16 mouse cellular contexts compared by ENCODE assay signal in the genomic region with DNA sequence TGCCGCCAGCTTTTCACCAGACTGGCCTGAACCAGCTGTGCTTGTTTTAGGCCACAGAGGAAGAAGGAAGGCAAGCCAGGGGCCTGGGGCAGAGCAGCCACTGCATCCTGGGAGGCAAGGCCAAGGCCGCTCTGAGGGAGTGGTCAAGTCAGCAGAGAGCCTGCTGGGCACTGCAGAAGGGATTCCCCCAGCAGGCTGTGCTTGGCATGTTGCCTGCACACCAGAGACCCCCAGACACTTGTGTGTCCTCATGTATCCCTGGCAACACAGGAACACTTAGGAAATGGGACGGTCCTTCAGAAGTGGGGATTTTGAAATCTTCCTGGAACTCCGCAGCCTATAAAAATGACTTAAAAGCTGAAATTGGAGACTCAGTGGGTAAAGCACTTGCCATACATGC. TPM values are rescaled to one million over a fixed set of nuclear protein-coding genes. Genes with fewer than 3 reads are reported as not detected.
DNase-seq lines count a peak whose midpoint lies in the region; ATAC-seq lines count a peak whose summit lies in the region.
"Had no signal": no experiment of that assay in that cellular context is flagged by ENCODE, and none has a peak within 500 bp of the region (broad histone marks: within the 10 kb centered on the region; RNA-seq: fewer than 3 reads in every experiment).

No protein-coding gene starts in this region.

- H3K9ac ChIP-seq in heart, embryonic 13.5 days = peak overlapping the region; percentile 25
- H3K9ac ChIP-seq in midbrain, embryonic 13.5 days (replicated peaks) = no peak overlapping the region
- H3K9ac ChIP-seq in kidney, embryonic 16.5 days (replicated peaks; ENCODE audit: low read length) = no peak overlapping the region
- H3K9ac ChIP-seq in lung, embryonic 16.5 days (ENCODE audit: low read length) = no peak overlapping the region
- H3K9ac ChIP-seq: embryonic facial prominence, embryonic 12.5 days; limb, embryonic 13.5 days; neural tube, embryonic 13.5 days had no signal

- peak overlapping the region; percentile 41 for H3K27ac ChIP-seq in heart, embryonic 13.5 days (replicated peaks)
- peak overlapping the region; percentile 52 for H3K27ac ChIP-seq in midbrain, embryonic 10.5 days (replicated peaks)
- no peak overlapping the region; the same call in 1 of the 2 replicates for H3K27ac ChIP-seq in midbrain, embryonic 13.5 days
- H3K27ac ChIP-seq in kidney, embryonic 16.5 days (ENCODE audit: low read length) = peak overlapping the region; percentile 43; the same call in 1 of the 2 replicates
- peak overlapping the region; percentile 51 for H3K27ac ChIP-seq in lung, embryonic 16.5 days (ENCODE audit: low read length)
- H3K27ac ChIP-seq: embryonic facial prominence, embryonic 12.5 days; limb, embryonic 13.5 days; neural tube, embryonic 13.5 days had no signal

- peaks cover 88% of the 10 kb centered on the region for H3K36me3 ChIP-seq in heart, embryonic 13.5 days
- peaks cover 31% of the 10 kb centered on the region for H3K36me3 ChIP-seq in midbrain, embryonic 10.5 days
- H3K36me3 ChIP-seq in midbrain, embryonic 13.5 days = peaks cover 55% of the 10 kb centered on the region
- peaks cover 30% of the 10 kb centered on the region for H3K36me3 ChIP-seq in kidney, embryonic 16.5 days (ENCODE audit: insufficient read depth, low read length)
- H3K36me3 ChIP-seq in lung, embryonic 16.5 days (ENCODE audit: control insufficient read depth, insufficient read depth, low read length) = peaks cover 24% of the 10 kb centered on the region

- DNase-seq in heart, adult 11 months = no peak
- no peak for DNase-seq in midbrain, embryonic 10.5 days (ENCODE audit: low spot score)
- no peak for DNase-seq in embryo, embryonic 9.5 days (ENCODE audit: extremely low spot score)
- DNase-seq: cerebellum, adult 8-10 months had no signal

- no peak overlapping the region for H3K4me2 ChIP-seq in heart, embryonic 13.5 days
- H3K4me2 ChIP-seq in midbrain, embryonic 13.5 days (replicated peaks) = no peak overlapping the region
- H3K4me2 ChIP-seq in kidney, embryonic 16.5 days (replicated peaks; ENCODE audit: low read depth, low read length) = no peak overlapping the region
- no peak overlapping the region for H3K4me2 ChIP-seq in lung, embryonic 16.5 days (ENCODE audit: low read depth, low read length)
- H3K4me2 ChIP-seq: embryonic facial prominence, embryonic 12.5 days; limb, embryonic 13.5 days; neural tube, embryonic 13.5 days had no signal

- no peak overlapping the region for H3K4me3 ChIP-seq in heart, embryonic 13.5 days
- H3K4me3 ChIP-seq in midbrain, embryonic 10.5 days = no peak overlapping the region
- no peak overlapping the region for H3K4me3 ChIP-seq in midbrain, embryonic 13.5 days (replicated peaks)
- H3K4me3 ChIP-seq in kidney, embryonic 16.5 days (ENCODE audit: low read length) = no peak overlapping the region
- no peak overlapping the region for H3K4me3 ChIP-seq in lung, embryonic 16.5 days (ENCODE audit: low read length)
- H3K4me3 ChIP-seq: embryonic facial prominence, embryonic 12.5 days; limb, embryonic 13.5 days; megakaryocyte, embryonic 14.5 days; neural tube, embryonic 13.5 days had no signal

- 48% methylated on average over 4 of the region's 4 CpGs for WGBS in heart, embryonic 13.5 days
- WGBS in midbrain, embryonic 10.5 days = 84% methylated on average over 4 of the region's 4 CpGs
- 69% methylated on average over 4 of the region's 4 CpGs for WGBS in midbrain, embryonic 13.5 days
- 62% methylated on average over 4 of the region's 4 CpGs for WGBS in kidney, embryonic 16.5 days
- 40% methylated on average over 4 of the region's 4 CpGs for WGBS in lung, embryonic 16.5 days

- no peaks in the 10 kb centered on the region for H3K27me3 ChIP-seq in heart, embryonic 13.5 days (replicated peaks)
- H3K27me3 ChIP-seq in midbrain, embryonic 10.5 days (ENCODE audit: low read depth, poor library complexity, severe bottlenecking) = no peaks in the 10 kb centered on the region
- H3K27me3 ChIP-seq in midbrain, embryonic 13.5 days = no peaks in the 10 kb centered on the region
- H3K27me3 ChIP-seq in kidney, embryonic 16.5 days (ENCODE audit: insufficient read depth, low read length) = no peaks in the 10 kb centered on the region
- H3K27me3 ChIP-seq in lung, embryonic 16.5 days (ENCODE audit: control insufficient read depth, insufficient read depth, low read depth, low read length) = no peaks in the 10 kb centered on the region
- H3K27me3 ChIP-seq: embryonic facial prominence, embryonic 12.5 days; limb, embryonic 13.5 days; neural tube, embryonic 13.5 days had no signal

- H3K9me3 ChIP-seq in heart, embryonic 13.5 days = no peaks in the 10 kb centered on the region
- H3K9me3 ChIP-seq in midbrain, embryonic 10.5 days (replicated peaks) = no peaks in the 10 kb centered on the region
- H3K9me3 ChIP-seq in midbrain, embryonic 13.5 days = no peaks in the 10 kb centered on the region
- no peaks in the 10 kb centered on the region for H3K9me3 ChIP-seq in kidney, embryonic 16.5 days (ENCODE audit: low read length)
- no peaks in the 10 kb centered on the region for H3K9me3 ChIP-seq in lung, embryonic 16.5 days (ENCODE audit: control insufficient read depth, low read length)
- H3K9me3 ChIP-seq: embryonic facial prominence, embryonic 12.5 days; limb, embryonic 13.5 days; megakaryocyte, embryonic 14.5 days; neural tube, embryonic 13.5 days had no signal

- H3K4me1 ChIP-seq in heart, embryonic 13.5 days = peaks cover 45% of the 10 kb centered on the region
- no peaks in the 10 kb centered on the region for H3K4me1 ChIP-seq in midbrain, embryonic 10.5 days
- peaks cover 6% of the 10 kb centered on the region for H3K4me1 ChIP-seq in midbrain, embryonic 13.5 days (replicated peaks)
- peaks cover 16% of the 10 kb centered on the region for H3K4me1 ChIP-seq in kidney, embryonic 16.5 days (ENCODE audit: insufficient read depth, low read length)
- peaks cover 16% of the 10 kb centered on the region for H3K4me1 ChIP-seq in lung, embryonic 16.5 days (replicated peaks; ENCODE audit: control insufficient read depth, insufficient read depth, low read length)

- ATAC-seq in heart, embryonic 13.5 days (ENCODE audit: extremely low read depth, insufficient number of reproducible peaks, low FRiP score, low TSS enrichment) = no peak
- no peak for ATAC-seq in midbrain, embryonic 13.5 days
- ATAC-seq in kidney, embryonic 16.5 days (ENCODE audit: low FRiP score, low TSS enrichment) = no peak
- ATAC-seq in lung, embryonic 16.5 days (ENCODE audit: low read depth) = peak; percentile 84
- no peak for ATAC-seq in megakaryocyte-erythroid progenitor cell, adult 5-6 weeks (replicated peaks; ENCODE audit: low FRiP score, low TSS enrichment, poor library complexity, severe bottlenecking)

RNA-seq across cellular contexts. Expression of a gene that starts 26.4 kb away (rescaled TPM):
- 2.4 and 3.1 TPM in 2 replicates for polyA plus RNA-seq in heart, embryonic 13.5 days (2015; fragmentation: Nextera tagmentation; extraction: Ambion mirVana)
- 0.30 and 0.38 TPM in 2 replicates for polyA plus RNA-seq in midbrain, embryonic 10.5 days (2016; fragmentation: Nextera tagmentation; extraction: Ambion mirVana)
- 0.50 and 1.2 TPM in 2 replicates for polyA plus RNA-seq in midbrain, embryonic 13.5 days (2015; fragmentation: Nextera tagmentation; extraction: Ambion mirVana)
- 1.6 and 1.9 TPM in 2 replicates for polyA plus RNA-seq in kidney, embryonic 16.5 days (2015; fragmentation: Nextera tagmentation; extraction: Ambion mirVana)
- 1.5 and 1.9 TPM in 2 replicates for polyA plus RNA-seq in lung, embryonic 16.5 days (2015; fragmentation: Nextera tagmentation; extraction: Ambion mirVana)
- not detected in 2 replicates for total RNA-seq in megakaryocyte-erythroid progenitor cell, adult 5-6 weeks (2014; fragmentation: Nextera tagmentation)
- total RNA-seq in megakaryocyte-erythroid progenitor cell, adult 5-6 weeks (2017) = 0.80 TPM in 1 of 2 replicates, not detected in the other

RNA-seq across cellular contexts. Expression of a gene that starts 44.8 kb away (rescaled TPM):
- 34.8 and 36.2 TPM in 2 replicates for polyA plus RNA-seq in heart, embryonic 13.5 days (2015; fragmentation: Nextera tagmentation; extraction: Ambion mirVana)
- 11.1 and 16.3 TPM in 2 replicates for polyA plus RNA-seq in midbrain, embryonic 10.5 days (2016; fragmentation: Nextera tagmentation; extraction: Ambion mirVana)
- polyA plus RNA-seq in midbrain, embryonic 13.5 days (2015; fragmentation: Nextera tagmentation; extraction: Ambion mirVana) = 27.0 and 27.3 TPM in 2 replicates
- 42.1 and 47.1 TPM in 2 replicates for polyA plus RNA-seq in kidney, embryonic 16.5 days (2015; fragmentation: Nextera tagmentation; extraction: Ambion mirVana)
- 45.5 and 48.3 TPM in 2 replicates for polyA plus RNA-seq in lung, embryonic 16.5 days (2015; fragmentation: Nextera tagmentation; extraction: Ambion mirVana)
- total RNA-seq in megakaryocyte-erythroid progenitor cell, adult 5-6 weeks (2014; fragmentation: Nextera tagmentation) = 4.3 and 9.3 TPM in 2 replicates
- 2.6 and 3.8 TPM in 2 replicates for total RNA-seq in megakaryocyte-erythroid progenitor cell, adult 5-6 weeks (2017)

RNA-seq across cellular contexts. Expression of a gene that starts 54.8 kb away (rescaled TPM):
- not detected in 2 replicates for polyA plus RNA-seq in heart, embryonic 13.5 days (2015; fragmentation: Nextera tagmentation; extraction: Ambion mirVana)
- polyA plus RNA-seq in midbrain, embryonic 10.5 days (2016; fragmentation: Nextera tagmentation; extraction: Ambion mirVana) = not detected in 2 replicates
- polyA plus RNA-seq in midbrain, embryonic 13.5 days (2015; fragmentation: Nextera tagmentation; extraction: Ambion mirVana) = not detected in 2 replicates
- polyA plus RNA-seq in kidney, embryonic 16.5 days (2015; fragmentation: Nextera tagmentation; extraction: Ambion mirVana) = not detected in 2 replicates
- polyA plus RNA-seq in lung, embryonic 16.5 days (2015; fragmentation: Nextera tagmentation; extraction: Ambion mirVana) = not detected in 2 replicates
- total RNA-seq in megakaryocyte-erythroid progenitor cell, adult 5-6 weeks (2014; fragmentation: Nextera tagmentation) = not detected in 2 replicates
- total RNA-seq in megakaryocyte-erythroid progenitor cell, adult 5-6 weeks (2017) = not detected in 2 replicates
- total RNA-seq: heart, postnatal 14 days; layer of hippocampus, adult 8-10 months had no signal
- polyA plus RNA-seq: embryonic facial prominence, embryonic 12.5 days; limb, embryonic 13.5 days; neural tube, embryonic 13.5 days; small intestine, adult 2 months had no signal
